Mouse (Mus musculus) heart, postnatal 36 days (tissue): ENCODE measurements at regions not wholly inside any gene's neighbourhood (a gene's known extent, or its start where the extent isn't known, plus 50 kb on each side); places are given as distances from the start of the nearest gene placed in this dataset.
"Not testable (repeated sequence)": the region's sequence is repeated elsewhere in the genome, so short reads cannot be mapped to it uniquely, and the experiment has no call there.

Experiments
- DNase-seq, 2 experiments: peaks; one replicate each; pipeline ENCODE4 v3.0.0; 2021 to 2022
- intact Hi-C: fragments of 180-260 bp; cut with DNase I; formaldehyde crosslinking; loops from one replicate; pipeline ENCODE4 v1.15.1; 2025

GRCm38 (mm10) chr7:36229031-36229430 lies 426.2 kb upstream of the Zfp507 start:
- intact Hi-C loops, result no loop called here

DNA sequence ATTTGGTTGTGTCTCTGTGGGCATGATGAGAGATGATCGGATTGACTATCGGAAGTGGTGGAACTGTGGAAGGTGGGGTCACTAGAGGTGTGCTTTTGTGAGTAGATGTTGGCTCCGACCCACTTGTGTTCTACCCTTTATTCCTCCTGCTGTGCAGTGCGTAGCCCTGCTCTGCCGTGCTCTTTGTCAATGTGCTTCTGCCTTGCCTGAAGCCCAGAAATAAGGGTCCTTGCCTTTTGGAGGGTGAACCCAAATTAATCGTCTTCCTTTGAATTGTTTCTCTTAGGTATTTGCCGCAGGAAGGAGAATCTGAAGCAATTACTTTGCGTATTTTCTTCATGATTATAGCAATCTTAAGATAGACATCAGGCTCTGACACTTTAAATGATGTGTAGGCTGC lies 421.6 kb upstream of the Zfp507 start:
- no peak for DNase-seq
- intact Hi-C loops, result no loop called here

More at GRCm38 (mm10) chr7:36229031-36229430, 426.2 kb upstream of the Zfp507 start:
- DNase-seq, result no peak

GRCm38 (mm10) chr7:36218386-36218785 lies 415.6 kb upstream of the Zfp507 start:
- intact Hi-C loops, result no loop called here
- DNase-seq, result no peak

DNA sequence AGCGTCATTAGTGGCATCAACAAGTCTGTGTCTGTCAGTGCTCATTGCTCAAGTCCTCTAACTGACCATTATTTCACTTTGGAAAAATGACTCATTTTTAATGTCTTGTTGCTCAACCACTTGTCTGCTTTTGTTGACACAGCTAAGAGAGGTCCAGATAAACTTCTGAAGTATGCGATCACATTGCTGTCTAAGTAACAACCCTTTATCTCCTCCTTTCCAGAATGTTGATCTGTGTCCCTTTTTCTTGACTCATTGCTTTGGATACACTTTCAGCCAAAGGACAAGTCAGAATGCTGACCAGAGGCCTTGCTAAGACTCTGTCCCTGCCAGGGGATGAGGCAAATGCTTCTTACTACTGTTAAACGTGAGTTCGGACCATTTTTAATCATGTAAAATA lies 407.2 kb upstream of the Zfp507 start:
- DNase-seq, result no peak
- intact Hi-C loops, result no loop called here

- no peak for DNase-seq
- intact Hi-C loops, result no loop called here
Measured at GRCm38 (mm10) chr7:36207525-36208260, 404.9 kb upstream of the Zfp507 start.

- DNase-seq, result no peak
- intact Hi-C loops, result no loop called here
Measured at GRCm38 (mm10) chr7:36198091-36198700, 395.4 kb upstream of the Zfp507 start.

GRCm38 (mm10) chr7:36196154-36196720 lies 393.4 kb upstream of the Zfp507 start:
- no peak for DNase-seq
- intact Hi-C loops, result no loop called here

- intact Hi-C loops, result no loop called here
- DNase-seq, result no peak
Measured at GRCm38 (mm10) chr7:36192645-36193044, 389.8 kb upstream of the Zfp507 start.

DNA sequence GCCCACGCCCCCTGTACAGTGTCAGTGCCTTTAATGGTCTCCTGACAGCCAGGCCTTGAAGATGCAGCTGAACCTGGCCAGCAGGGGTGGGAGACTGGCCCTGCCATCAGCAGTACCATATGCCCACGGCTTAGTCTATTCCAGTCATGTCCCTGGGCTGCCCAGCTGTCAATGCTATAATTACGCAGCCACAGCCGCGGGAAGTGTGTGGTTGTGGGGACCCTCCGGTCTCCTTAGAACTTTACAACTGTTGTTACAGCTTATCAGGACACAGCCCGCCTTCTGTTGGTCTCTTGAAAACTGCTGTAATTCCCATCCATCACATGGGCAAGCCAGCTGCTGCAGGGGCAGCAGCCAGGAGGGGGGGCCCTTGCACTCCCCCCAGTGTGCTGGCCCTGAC lies 375.1 kb upstream of the Zfp507 start:
- DNase-seq, result no peak
- intact Hi-C loops, result no loop called here

DNA sequence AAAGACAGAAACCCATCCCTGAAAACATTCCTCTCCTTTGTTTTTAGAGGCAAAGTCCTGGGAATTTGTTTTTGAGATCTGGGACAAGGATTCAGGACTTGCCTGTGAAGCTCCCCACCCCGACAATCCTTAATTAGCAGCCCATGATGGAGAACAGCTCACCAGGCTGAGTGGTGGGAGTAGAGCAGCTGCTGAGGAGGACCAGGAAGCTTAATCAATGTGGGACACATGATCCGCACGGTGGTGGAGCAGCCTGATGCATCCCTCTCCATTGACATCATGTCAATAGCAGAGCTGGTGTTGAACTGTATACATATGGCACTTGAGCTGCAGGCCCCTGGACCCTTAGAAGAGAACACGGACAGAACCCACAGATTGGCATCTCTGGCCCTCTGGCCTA lies 372.5 kb upstream of the Zfp507 start:
- DNase-seq, result no peak
- intact Hi-C loops, result no loop called here

DNA sequence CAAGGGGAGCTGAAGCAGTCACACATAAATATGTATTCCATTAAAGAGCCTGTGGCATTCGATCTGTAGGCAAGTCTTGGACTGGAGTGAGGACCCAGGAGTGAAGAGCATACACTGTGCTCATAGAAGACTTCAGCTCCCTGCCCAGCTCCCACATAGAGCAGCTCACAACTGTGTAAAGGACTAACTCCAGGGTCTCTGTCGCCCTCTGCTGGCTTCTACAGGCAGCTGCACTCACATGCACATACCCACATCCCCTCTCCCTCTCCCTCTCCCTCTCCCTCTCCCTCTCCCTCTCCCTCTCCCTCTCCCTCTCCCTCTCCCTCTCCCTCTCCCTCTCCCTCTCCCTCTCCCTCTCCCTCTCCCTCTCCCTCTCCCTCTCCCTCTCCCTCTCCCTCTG lies 369.7 kb upstream of the Zfp507 start:
- DNase-seq, intact Hi-C loops: not testable (repeated sequence)

DNA sequence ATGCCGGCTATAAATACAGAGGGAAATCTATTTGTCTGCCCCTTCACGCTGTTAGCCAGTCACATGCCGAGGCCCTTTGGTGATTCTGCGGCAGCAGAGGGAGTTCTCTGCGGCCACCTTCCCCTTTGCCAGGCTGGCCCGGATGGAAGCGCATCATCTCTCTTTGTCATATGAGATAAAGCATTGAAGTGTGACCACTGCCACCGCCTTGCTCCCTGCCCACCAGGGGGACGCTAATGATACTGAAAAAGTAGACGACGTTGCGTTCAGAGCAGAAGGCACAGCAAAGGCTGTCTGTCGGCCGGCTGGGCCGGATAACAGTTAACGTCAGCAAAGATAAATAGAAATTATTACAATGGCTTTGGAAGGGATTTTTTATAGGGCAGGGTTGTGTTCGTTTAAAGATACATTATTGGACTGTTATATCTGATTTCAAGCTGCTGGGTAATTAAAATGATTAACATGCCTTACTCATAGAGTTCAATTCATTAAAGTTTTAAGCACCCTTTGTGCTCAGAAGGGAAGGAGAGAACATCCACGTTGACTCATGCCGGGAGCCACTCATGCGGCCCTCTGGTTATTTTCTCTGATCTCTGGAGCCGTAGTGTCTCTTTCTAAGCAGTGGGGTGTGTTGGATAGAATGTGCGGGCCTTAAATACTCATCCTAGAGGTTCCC lies 354.6 kb upstream of the Zfp507 start:
- DNase-seq, result no peak
- intact Hi-C loops, result no loop called here

GRCm38 (mm10) chr7:36156595-36156994 lies 353.8 kb upstream of the Zfp507 start:
- intact Hi-C loops, result no loop called here

DNA sequence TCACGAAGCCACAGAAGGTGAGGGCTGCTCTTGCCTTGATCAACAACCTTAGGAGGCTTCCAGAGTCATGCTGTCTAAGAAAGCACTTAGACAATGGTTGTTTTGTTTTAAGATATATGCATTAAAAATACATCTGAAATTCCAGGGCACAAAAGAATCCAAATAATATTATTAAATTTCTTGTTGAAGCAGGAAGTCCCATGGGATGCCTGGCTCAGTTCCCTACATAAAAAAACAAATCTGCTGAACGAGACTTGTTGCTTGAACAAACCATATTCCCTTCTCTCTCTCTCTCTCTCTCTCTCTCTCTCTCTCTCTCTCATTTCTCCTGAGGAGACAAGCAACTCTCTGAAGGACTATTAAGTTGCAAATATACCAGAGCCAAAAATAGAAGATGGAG lies 352.8 kb upstream of the Zfp507 start:
- DNase-seq, result no peak
- intact Hi-C loops, result no loop called here

More at GRCm38 (mm10) chr7:36156595-36156994, 353.8 kb upstream of the Zfp507 start:
- no peak for DNase-seq

GRCm38 (mm10) chr7:36155159-36155558 lies 352.4 kb upstream of the Zfp507 start:
- no peak for DNase-seq
- intact Hi-C loops, result no loop called here

DNA sequence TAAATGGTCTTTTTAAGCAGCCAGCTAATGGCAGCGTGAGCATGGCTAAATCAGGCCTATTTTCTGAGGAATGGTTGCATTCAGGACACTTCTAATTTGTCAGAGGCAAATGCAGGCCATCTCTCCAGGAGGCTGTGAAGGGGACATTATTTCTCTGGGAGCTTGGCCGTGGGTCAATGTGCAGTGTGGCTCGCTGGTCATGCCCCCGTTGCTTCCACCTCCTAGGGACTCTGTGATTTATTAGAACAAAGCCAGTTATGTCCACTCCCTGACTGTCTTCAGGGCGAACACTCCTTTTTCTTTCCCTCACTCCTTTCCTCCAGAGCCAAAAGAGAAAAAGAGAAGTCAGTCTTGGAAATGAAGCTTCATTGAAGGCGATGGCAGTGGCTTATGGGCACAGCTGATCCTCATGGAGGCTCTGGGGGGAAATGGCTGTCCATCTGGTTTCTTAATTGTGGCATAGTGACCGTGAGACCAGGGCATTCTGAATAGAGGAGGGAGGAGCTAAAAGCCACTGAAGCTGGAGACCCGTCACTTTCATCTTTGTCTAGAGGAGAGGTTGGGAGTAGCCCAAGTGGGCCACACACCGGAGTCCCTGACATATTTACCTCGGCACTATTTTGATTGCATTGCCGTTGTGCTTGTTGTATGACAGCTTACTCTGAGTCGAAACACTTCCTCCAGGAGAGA lies 348.2 kb upstream of the Zfp507 start:
- no peak for DNase-seq

DNA sequence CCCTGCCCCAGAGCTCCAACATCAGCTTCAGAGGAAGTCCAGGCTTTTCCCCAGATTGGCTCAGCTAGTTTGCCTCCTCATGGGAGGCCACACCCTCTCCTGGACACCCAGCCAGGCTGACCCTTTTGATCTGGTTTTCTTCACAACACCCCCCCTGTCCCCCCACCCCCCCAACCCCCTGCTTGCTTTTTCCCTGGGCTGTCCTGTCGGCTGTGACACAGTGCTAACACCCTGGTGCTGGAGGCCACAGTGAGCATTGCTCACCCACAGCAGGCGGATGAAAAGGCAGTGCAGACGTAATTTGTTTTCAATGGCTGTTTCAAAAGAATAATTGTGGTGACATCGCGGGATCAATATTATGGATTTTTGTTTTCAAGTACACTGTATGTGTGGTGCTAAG lies 333.8 kb upstream of the Zfp507 start:
- no peak for DNase-seq
- intact Hi-C loops, result no loop called here

More for the DNA sequence above, 348.2 kb upstream of the Zfp507 start:
- intact Hi-C loops, result no loop called here

GRCm38 (mm10) chr7:36134557-36134956 lies 331.8 kb upstream of the Zfp507 start:
- no peak for DNase-seq
- intact Hi-C loops, result no loop called here

GRCm38 (mm10) chr7:36133658-36134143 lies 330.9 kb upstream of the Zfp507 start:
- peak in 1 of 2 experiments; percentile 2 for DNase-seq

GRCm38 (mm10) chr7:36133026-36133425 lies 330.2 kb upstream of the Zfp507 start:
- DNase-seq, result no peak
- intact Hi-C loops, result no loop called here

More at GRCm38 (mm10) chr7:36133658-36134143, 330.9 kb upstream of the Zfp507 start:
- intact Hi-C loops, result no loop called here

DNA sequence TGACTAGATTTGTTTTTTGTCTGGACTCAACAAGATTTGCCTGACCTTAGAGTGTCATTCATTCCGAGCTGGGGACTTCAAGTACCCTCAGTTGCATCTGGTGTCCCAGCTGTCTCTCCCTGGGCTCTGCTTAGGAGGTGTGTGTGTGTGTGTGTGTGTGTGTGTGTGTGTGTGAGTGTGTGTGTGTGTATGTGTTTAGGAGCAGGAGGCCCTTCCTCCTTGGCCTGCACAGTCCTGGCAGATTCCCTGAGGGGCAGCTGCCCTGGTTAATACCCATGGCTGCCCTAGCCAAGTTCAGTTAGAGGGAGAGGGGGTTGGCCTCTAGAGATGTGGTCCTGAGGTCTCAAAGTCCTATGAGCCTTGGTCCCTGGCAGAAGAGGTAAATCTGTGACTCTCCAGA lies 329.8 kb upstream of the Zfp507 start:
- intact Hi-C loops, result no loop called here
- DNase-seq, result no peak
